Mouse (Mus musculus) kidney, postnatal 10 days (tissue): Measurements from ENCODE around the gene Smyd4.
"Not testable (repeated sequence)": the region's sequence is repeated elsewhere in the genome, so short reads cannot be mapped to it uniquely, and the experiment has no call there.

ENCODE experiments used
- DNase-seq: peaks from one replicate; pipeline ENCODE4 v3.0.0; 2021; ENCODE audit warnings: mixed read lengths

The Smyd4 gene

DNA sequence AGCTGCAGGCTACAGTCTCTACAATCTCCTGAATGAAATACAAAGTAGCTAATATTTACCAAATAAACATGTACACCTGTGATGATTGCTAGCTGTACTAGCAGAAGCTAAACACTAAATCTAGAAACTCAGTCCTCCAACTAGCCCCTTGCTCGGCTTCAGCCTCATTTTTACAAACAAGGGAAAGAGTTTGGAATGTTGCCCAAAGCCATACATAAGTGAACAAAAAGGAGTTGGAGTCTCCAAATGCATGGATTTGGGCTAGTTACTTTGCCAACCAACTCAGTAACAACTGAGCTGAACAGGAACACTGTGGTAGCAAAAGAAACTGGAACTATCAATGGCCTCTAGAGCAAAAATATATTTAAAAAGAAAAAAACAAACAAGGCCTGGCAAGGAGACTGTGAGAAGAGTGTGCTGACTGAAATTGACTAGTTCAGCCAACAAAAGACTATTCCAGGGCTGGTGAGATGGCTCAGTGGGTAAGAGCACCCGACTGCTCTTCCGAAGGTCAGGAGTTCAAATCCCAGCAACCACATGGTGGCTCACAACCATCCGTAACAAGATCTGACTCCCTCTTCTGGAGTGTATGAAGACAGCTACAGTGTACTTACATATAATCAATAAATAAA is 1.6 kb upstream of the Smyd4 start:
- DNase-seq, result no peak

DNA sequence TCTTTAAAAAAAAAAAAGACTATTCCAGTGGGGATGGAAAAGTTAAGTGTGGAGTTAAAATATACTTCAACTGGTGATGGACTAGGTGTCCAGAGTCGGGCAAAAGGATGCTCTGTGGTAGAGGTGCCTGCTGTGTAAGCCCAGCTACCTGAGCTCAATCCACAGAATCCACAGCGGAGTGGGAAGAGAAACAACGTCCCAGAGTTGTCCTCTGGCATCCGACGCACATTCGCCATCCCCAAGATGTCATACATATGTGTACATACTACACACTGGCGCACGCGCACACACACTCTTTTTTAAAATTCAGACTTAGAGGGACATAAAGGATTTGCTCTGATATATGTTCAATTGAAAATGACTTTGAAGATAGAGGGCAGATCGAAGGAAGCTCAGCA is 1.0 kb upstream of the Smyd4 start:
- DNase-seq, result no peak

DNA sequence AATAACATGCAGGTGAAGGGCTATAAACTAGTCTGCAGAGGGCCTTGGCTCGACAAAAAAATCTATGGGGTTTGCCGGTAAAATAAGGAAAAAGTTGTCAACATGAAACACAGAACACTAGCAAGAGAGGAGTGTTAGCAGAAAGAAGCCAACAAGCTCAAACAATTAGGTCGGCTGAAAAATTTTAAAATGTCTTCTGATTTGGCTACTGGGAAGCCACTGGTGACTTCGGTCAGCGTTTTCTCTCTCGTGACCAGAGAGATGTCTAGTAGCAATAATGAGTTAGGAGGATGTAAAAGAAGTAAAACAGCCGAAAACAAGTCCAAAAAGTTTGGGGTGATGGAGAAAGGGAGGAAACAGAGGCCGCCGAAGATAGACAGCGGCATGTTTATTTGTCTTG is 637 bp upstream of the Smyd4 start:
- DNase-seq, result no peak

DNA sequence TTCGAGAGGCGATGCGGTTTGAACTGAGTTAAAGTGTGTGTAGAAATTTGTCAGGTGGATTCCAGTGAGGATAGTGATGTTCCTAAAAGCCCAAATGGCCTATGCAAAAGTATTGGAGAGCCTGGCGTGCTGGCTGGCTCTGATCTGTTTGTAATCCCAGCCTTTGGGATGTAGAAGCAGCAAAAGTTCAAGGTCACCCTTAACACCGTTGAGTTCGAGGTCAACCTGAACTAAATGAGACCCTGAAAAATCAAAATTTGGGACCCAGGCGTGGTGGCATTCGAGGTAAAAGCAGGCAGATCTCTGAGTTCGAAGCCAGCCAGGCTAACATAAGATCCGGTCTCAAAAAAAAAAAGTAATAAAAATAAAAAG is 643 bp downstream of the Smyd4 start:
- no peak for DNase-seq

DNA sequence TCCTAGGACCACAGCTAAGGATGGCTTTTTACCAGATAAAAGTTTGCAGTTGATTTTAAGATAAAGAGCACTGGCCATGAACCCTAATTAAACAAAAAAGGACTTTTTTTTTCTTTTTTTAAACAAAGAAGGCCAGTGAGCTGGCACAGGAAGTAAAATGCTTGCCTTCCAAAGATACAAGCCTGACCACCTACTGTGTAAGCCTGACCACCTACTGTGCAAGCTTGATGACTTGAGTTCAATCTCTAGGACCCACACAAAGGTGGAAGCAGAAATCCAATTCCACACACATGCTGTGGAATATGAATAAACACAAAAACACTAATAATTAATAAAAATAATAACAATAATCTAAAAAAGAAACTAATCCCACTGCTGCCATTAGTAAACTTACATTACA is 3.0 kb downstream of the Smyd4 start:
- DNase-seq, result no peak

DNA sequence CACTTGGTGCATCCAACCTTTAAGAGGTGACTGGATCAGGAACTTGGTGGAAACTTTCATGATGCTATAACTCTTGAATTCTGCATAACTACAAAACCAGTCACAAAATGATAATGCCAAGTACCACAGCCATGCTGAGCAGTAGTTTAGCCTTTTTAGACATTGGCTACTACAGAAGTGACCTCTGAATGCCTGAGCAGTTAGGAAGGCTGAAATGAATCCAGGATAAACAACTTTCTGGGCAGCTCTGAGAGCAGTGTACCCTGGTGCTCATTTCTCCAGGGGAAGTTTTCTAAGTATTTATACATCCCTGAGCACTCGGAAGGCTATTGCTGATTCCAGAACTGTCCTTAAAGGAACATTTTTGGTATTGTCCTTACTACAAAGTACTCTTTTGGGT is 7.2 kb downstream of the Smyd4 start:
- no peak for DNase-seq

DNA sequence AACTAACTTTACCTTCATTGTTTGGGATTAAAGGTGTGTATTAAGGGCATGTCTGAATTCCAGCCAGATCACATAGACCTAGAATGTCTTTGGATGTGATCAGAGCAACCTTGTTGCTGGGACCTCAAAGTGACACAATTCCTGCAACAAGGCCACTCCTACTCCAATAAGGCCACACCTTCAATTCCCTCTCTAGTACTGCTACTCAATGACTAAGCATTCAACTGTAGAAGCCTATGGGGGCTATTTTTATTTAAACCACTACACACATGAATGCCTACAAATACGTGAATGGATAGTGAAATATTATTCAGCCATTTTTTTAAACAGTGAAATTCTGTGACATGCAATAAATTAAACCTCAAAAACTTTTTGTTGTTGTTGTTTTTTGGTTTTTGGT is 28.9 kb downstream of the Smyd4 start:
- DNase-seq, result no peak

DNA sequence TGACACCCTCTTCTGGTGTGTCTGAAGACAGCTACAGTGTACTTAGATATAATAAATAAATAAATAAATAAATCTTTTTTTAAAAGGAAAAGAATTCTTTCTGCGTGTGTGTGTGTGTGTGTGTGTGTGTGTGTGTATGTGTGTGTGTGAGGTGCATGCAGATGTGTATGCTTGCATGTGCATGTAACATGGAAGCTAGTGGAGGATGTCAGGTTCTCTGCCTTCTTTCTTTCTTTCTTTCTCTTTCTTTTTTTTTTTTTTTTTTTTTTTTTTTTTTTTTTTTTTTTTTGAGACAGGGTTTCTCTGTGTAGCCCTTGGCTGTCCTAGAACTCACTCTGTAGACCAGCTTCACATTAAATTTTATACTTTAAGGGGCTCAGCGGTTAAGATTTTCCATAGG is 30.6 kb downstream of the Smyd4 start:
- not testable (repeated sequence) for DNase-seq

DNA sequence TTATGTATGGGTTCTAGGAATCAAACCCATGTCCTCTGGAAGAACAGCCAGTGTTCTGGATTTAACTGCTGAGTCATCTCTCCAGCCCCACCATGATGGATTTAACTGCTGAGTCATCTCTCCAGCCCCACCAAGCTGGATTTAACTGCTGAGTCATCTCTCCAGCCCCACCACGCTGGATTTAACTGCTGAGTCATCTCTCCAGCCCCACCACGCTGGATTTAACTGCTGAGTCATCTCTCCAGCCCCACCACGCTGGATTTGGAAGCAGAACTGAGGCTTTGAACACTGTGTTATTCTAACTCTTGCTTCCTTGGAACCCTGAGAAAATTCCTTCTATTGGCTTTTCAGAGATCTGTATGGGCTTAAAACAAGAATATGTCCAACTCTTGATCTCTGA is 35.3 kb downstream of the Smyd4 start:
- not testable (repeated sequence) for DNase-seq

DNA sequence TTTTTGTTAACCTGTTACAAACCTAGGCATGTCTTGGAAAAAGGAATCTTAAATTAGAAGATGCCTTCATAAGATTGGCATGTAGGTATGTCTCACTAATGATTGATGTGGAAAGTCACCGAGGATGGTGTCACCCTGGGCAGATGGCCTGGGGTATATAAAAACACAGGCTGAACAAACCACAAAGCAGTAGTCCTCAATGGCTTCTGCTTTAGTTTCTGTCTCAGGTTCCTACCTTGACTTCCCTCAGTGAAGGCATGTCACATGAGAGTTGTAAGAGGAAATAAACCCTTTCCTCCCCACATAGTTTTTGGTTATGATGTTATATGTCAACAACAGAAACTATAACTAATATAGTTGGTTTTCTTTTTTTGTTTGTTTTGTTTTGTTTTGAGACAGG is 47.4 kb downstream of the Smyd4 start:
- DNase-seq, result no peak

DNA sequence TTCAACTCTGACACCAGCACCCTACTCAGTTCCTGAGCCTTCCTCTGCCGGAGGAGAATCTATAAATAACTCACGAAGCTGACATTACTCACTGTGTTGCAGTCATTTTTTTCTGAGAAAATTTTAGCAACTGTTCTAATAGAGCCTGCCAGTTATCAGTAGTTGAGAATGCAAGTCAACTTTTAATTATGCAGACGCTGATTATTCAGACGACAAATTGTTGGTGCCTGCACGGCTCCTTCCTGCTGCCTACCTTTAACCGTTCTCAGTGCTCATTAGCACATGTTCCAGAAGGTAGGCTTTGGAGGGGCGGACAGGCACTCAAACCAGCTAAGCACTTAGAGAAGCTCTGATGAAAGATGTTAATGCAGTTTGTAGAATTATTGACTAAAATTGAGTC is 49.2 kb downstream of the Smyd4 start:
- DNase-seq, result no peak

DNA sequence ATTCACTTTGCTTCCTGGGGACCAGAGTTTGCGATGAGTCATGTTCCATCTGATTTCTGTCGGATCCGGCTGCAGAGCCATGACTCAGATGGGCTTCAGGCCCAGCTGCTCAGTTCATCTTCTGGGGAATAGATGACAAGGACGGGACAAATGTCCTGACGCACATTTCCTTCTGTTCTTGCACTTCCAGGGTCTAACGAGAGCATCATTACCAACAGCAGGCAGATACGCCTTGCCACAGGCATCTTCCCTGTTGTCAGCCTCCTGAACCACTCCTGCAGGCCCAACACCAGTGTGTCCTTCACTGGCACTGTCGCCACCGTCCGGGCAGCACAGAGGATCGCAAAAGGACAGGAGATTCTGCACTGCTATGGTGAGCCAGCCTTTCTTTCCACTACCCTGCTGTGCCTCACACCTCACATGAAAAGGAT is 51.2 kb downstream of the Smyd4 start:
- no peak for DNase-seq

DNA sequence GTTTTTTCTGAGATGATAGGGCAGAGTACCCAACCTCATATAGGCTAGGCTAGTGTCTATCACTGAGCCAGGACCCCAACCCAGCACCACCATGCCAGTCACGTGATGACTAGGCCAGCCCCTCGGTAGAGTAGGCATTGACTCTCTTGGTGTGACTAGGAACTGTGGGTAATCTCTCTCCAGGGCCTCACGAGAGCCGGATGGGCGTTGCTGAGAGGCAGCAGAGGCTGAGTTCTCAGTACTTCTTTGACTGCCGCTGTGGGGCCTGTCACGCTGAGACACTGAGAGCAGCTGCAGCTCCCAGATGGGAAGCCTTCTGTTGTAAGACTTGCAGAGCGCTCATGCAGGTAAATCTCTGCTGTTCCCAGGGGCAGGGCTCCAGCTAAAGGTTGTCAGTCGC is 51.9 kb downstream of the Smyd4 start:
- DNase-seq, result no peak

DNA sequence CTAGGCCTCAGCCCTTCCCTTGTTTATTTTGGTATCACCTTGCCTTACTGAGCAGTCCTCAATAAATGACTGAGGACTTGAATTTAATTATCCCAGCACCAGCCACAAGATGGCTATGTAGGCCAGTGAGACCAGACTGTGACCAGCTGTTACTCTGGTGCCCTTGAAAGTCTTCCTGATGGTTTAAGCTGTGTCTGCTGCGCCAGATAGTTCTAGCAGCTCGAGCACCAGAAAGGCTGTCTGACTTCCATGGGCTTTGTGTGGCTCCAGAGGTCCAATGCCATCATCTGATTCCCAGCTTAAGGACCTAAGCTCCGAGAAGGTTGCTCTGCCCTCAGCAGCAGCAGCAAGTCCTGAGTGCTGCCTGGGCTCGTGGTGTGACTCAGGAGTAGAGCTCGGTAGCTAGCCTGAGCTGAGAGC is 54.0 kb downstream of the Smyd4 start:
- DNase-seq, result peak; percentile 68

DNA sequence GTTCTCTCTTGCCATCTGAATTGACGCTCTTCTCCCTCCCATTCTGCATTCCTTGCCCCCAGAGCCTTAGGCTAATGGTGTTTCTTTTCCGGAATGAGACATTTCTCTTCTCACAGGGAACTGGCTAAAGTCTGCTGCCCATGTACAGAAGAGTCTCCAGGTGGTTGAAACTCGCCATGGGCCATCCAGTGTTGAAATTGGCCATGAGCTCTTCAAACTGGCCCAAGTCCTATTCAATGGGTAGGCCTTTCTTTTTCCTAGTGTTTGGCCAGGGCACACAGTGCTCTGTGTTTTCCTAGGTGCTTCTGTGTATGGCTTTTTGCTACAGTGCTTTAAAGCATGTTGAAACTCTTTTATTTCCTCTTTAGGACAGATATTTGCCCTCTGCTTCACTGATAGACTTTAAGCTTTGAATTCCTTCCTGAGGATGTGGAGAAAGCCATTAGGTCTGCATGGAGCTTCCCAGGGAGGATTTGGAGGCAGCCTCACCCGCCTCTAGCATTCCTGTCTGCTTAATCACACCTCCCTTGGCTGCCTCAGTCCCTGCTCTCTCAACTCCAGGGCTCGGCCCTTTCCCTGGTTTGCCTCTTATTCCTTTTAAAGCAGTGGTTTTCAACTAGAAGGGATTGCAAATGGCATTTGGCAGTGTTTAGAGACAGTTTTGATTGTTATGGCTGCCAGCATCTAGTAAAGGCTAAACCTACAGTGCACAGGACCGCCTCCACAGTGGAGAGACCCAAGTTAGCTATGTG is 55.2 kb downstream of the Smyd4 start:
- DNase-seq, result peak; percentile 36

DNA sequence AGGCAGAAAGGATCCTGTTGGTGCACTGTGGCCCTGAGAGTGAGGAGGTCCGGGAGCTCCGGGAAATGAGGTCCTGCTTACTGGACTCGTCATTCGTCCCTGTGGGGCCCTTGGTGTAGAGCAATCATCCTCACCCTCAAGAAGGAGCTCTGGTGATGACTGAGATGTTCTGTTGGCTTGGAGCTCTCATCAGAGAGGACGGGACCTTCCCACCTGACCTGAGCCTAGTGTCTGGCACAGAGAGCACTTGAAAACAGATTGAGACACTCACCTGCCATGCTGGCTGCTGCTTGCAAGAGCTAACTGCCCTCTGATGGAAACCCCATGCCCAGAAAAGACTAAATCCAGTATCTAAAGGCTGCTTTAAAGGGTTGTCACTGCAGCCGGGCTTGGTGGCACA is 56.6 kb downstream of the Smyd4 start:
- DNase-seq, result no peak

DNA sequence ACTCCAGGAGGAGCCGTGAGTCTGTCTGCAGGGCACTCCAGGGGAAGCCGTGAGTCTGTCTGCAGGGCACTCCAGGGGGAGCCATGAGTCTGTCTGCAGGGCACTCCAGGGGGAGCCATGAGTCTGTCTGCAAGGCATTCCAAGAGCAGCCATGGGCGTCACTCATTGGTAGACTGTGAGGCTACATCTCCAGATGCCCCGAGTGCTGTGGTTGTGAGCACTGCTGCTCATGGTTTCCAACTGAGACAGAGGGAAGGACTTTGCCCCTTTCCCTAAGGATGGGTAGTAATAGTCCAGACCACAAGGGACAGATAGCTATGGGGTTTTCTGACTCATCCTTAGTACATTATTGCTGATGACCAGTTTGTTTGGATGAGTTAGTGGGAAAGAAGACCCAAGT is 57.9 kb downstream of the Smyd4 start:
- no peak for DNase-seq

DNA sequence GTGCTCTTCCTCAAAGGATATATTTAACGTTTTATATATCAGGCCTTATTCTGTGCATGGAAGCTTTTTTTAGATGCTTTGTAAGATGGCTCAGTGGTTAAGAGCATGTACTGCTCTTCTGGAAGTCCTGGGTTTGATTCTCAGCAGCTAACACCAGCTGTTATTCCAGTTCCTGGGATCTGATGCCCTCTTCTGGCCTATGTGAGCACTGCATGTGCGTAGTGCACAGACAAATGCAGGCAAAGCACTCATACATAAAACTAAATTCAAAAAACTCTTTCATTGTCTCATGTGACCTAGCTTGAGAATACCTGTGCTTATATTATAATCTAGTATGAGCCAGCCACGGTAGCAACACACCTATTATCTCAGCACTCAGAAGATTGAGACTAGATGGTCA is 58.6 kb downstream of the Smyd4 start:
- peak; percentile 68 for DNase-seq

DNA sequence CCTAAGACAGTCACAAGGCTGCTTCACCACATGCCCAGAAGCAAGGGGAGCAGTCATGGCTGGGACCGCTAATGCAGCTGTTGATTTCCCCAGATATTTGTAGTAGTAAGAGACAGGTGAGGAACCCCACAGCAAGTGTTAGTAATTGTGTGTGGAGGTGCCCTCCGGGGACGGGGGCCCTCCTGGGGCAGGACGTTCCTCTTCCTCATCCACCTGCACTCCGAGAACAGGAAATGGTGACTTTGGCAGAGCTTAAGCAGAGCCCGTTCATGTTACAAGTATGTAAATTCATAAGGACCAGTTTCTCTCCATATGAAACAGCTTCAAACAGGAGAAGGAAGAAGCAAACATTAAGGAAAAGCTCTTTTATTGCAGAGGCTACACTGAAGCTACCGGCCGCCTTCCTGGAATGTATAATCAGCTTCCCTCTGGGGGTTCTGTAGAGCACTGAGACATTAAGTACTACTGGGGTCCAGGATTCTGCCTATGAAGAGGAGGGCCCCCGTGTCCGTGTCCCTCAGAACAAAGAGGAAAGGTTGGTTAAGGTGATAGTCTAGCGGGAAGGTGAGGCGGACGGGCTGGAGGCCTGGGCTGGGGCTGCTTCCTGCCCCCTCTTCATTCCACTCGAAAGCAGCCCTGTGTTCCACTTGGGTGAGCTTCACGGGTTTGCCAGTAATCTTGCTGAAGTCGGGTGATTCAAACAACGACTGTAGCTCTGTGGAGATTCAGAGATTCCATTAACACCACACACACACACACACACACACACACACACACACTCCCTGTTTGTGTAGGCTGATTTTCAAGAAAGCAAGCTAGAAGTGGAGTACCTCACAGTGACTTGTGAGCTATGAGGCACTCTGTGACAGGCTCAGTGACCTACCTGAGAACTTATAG is 61.7 kb downstream of the Smyd4 start:
- peak; percentile 64 for DNase-seq

DNA sequence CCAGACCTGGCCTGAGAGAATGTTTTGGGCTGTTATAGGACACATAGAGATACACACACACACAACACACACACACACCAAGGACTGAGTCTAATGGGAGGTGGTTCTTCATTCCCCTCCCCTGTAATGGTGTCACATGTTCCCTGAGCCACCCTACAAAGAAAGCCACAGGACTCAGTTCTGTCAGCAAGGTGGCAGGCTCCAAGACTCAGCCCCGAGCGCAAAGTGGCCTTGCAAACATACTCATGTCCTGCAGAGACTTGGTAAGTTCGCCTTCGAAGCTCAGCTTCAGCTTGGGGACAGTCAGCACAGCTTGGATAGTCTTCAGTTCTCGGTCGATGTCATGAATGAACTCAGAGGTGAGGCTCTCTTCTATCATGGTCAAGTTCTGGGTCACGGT is 62.4 kb downstream of the Smyd4 start:
- no peak for DNase-seq

DNA sequence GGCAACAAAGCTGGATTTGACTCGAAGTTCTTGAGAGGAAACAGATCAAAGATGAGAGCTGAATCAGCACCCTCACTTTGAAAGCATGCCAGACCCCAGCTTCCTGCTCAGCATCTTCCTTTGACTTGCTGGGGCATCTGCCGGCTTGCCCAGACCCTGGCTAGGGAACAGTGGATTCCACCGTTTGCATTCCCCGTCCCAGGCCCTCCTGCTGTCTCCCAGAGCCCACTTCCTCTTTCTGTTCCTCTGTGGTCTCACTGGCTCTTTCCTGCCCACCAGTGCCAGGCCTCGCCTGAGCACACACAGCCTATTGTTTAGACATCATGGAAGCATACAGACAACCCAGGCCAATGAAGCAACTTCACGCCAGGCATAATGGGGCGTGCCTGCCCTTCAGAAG is 66.9 kb downstream of the Smyd4 start:
- DNase-seq, result no peak

DNA sequence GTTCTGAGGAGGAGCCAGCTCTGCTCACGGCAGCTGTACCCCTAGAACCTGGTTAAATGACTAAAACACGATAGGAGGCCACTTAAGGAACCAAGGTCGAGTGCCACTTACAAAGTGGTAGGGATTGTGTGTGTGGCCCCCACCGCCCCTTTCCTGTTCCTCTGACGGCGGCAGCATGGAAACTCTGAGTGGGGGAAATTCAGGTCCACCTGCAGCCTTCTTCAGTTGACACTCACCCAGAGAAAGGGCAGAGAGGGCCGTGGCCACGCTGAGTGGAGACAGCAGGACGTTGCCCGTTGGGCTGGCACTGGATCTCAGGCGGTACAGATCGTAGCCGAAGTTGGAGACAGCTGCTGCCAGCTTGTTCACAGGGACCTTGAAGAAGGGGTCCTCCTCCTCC is 67.8 kb downstream of the Smyd4 start:
- DNase-seq, result no peak

DNA sequence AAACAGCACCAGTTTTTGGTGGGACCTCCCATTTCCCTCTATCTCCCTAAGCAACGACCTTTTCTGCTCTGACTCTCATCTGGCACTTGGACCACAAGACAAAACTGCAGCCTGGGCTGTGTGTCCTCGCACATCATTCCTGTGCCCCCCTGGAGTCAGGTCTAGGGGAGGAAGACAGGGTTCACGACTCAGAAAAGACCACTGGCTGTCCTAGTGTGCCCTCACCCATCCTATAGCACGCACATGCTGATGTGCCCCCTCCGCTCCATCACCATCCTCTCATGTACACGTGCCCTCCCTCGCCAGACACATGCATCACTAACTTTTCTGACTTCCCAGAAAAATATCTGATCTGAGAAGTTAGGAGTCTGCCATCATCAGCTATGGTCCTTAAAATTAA is 71.8 kb downstream of the Smyd4 start:
- DNase-seq, result no peak

DNA sequence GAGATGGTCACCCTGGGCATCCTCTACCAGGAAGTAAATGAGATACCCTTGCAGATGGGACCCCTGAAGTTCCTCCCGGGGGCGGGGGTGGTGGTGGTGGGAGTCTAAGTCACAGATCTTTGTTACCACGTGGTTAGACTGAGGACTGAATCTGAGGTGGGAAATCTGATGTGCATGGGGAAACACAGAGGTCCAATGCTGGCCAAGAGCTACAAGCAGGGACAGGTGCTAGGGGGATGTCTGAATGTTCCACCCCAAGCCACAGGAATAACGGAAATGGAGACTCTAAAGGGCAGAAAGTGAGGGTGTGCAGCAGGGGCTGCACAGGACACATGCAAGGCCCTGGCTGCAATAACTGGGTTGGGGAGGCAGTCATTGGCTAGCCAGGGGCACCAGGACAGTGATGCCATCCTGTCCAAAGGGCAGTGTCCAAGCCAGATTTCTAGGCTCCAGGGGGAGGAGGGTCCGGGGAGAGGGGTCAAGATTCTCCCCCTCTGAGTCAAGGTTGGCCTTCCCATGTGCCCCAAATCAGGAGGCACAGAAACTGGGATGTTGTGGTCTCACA is 72.7 kb downstream of the Smyd4 start:
- no peak for DNase-seq
